Mouse (Mus musculus) brain, embryonic 14.5 days (tissue): Measurements from ENCODE around the gene Arid2.

Experiments
- CTCF ChIP-seq: fragments of 200-500 bp; IDR thresholded peaks from 2 replicates; pipeline ENCODE4 v1.5.1; 2012; ENCODE audit warnings: inconsistent platforms, mild to moderate bottlenecking, moderate library complexity, borderline replicate concordance; ENCODE audit not compliant: insufficient read depth, insufficient read length; ENCODE audit errors: extremely low read depth
- POLR2A ChIP-seq: fragments of 200-500 bp; IDR thresholded peaks from 2 replicates; pipeline ENCODE4 v1.6.1; 2012; ENCODE audit warnings: mild to moderate bottlenecking, inconsistent platforms, borderline replicate concordance; ENCODE audit not compliant: poor library complexity, insufficient read depth, insufficient read length, severe bottlenecking; ENCODE audit errors: extremely low read depth

DNA sequence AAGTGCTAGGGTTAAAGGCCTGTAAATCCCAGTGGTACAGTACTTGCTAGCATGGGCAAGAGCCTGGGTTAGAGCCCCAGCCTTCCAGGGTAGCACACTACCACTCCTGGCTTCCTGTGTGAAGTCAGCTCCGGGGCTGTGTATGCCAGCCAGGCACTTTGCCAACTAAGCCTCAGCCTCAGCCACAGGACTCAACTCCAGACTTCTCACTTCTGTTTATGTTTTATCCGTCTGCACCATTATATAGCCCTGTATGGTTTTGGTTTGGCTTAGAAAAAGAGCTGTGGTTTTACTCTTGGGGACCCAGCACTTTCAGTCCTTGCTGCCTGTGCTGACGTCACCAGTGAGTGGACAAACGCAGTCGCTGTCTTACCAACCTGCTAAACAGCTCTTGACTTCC lies 89.9 kb downstream of the Arid2 start:
- TF ChIP-seq CTCF = no peak
- TF ChIP-seq POLR2A = no peak
